Mouse (Mus musculus): ENCODE measurements around the gene Dsp. TPM values are rescaled to one million over a fixed set of nuclear protein-coding genes. Genes with fewer than 3 reads are reported as not detected.

Gene Dsp
- polyA plus RNA-seq, 1 experiment from 2014 or later: 0.73 TPM

Other genes starting within 250 kb of the Dsp start
- gene Ssr1, start 157.1 kb upstream of the Dsp start, polyA plus RNA-seq (2016; fragmentation: Nextera tagmentation; extraction: Ambion mirVana): 116 and 119 TPM in 2 replicates
- gene Riok1, start 114.3 kb upstream of the Dsp start, polyA plus RNA-seq (2016; fragmentation: Nextera tagmentation; extraction: Ambion mirVana): 50.8 and 53.6 TPM in 2 replicates
- 0.63 and 0.97 TPM in 2 replicates for gene Cage1, start 114.2 kb upstream of the Dsp start, polyA plus RNA-seq (2016; fragmentation: Nextera tagmentation; extraction: Ambion mirVana)
- gene Snrnp48, start 53.6 kb downstream of the Dsp start, polyA plus RNA-seq (2016; fragmentation: Nextera tagmentation; extraction: Ambion mirVana): 34.2 and 34.8 TPM in 2 replicates
- 2.5 and 2.7 TPM in 2 replicates for gene Bmp6, start 193.8 kb downstream of the Dsp start, polyA plus RNA-seq (2016; fragmentation: Nextera tagmentation; extraction: Ambion mirVana)